Mouse (Mus musculus) 3134 (cell line): ENCODE data around the gene Fxyd4.

ENCODE experiments used
- DNase-seq: peaks from one replicate; pipeline ENCODE4 v3.0.0-alpha.2; 2011; ENCODE audit warnings: low spot score; ENCODE audit not compliant: insufficient read length; ENCODE audit errors: extremely low read depth

Gene Fxyd4

DNA sequence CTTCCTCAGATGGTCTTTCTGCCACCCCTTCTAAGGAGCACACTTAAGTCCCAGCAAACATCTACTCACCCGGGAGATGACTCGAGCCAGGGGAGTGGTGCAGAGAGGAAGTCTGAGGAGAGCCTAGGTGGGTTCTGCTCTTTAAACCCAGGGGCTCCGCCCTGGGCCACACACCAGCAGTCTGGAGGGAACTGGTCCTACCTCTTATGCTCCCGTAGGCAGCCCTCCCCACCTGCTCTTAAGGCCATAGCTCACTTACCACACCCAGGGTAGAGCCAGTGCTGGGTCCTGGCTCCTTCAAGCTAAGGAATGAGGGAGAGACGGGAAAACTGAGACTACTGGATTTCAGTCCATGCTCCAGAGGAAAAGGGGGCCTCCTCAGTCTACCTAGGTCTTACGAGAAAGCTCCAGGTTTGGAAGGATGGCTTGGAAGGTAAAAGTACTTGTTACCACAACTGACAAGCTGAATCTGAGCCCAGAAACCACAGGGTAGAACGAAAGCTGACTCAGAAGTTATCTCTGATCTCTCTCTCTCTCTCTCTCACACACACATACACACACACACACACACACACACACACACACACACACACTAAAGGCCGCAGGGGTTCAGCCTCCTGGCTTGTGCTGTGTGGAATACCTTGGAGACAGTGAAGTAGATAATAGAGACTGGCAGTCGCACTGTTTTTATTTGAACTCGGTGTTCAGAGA, at the start of gene Fxyd4:
Gene Fxyd4, minus strand, starts transcription at position 471 of the 711 bp plus-strand sequence.
- no peak for DNase-seq

DNA sequence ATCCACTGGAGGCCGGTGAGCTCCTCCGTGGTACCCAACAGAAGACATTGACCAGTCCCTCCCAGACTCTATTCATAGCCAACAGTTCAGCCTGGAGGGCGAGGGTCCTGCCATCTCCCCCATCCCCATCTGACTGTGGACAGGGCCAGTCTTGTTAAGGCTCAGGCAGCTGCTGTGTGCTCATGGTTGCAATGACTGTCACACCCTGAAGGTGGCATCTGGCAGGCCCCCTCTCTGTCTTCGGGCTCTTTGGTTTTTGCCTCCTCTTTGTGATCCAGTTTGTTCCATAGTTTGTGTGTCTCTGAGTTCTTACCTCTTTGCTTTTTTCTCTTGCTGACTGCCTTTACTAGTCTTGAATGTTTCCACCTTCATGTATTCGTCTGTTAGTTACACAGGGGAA, 49.7 kb upstream of the Fxyd4 start:
- no peak for DNase-seq

DNA sequence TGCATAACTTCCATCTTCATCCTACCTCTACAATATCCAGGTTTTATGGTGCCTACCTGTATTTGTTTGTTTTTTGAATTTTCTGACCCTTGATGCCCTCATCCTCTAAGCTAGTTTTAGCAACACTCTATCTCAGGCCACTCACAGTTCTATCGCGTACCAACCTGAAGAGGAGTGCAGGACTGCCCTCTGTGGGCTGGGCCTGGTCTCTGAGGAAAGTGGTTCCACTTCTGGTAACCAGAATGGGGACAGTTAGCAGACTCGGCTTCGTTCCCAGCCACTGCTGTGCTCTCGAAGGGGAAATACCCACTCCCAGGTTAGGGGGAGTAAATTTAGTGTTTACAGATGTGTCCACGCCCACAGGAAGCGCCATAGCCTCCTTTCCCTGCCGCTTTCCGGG, 29.2 kb upstream of the Fxyd4 start:
- DNase-seq: no peak

- DNase-seq: no peak
These were observed 25.7 kb upstream of the Fxyd4 start for GRCm38 (mm10) chr6:117963201-117963600.

- DNase-seq: no peak
These were observed 19.5 kb upstream of the Fxyd4 start for GRCm38 (mm10) chr6:117956851-117957501.

DNA sequence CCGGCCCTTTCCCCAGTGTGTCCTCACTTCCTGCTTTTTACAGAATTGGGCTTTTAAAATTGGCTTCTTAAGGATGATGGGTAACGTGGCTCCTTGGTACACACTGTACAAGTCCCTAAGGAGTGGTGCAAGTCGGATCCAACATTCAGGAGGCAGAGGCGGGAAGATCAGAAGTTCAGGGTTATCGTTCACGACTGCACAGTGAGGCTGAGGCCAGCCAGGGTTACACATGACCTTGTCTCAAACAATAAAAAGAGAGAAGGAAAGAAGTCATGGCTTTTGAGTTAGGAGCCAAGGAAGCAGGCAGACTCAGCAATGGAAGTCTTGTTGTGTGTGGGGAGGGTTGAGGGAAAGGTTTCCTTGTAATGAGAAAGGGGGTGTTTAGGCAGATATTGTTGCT, 18.7 kb upstream of the Fxyd4 start:
- no peak for DNase-seq

GRCm38 (mm10) chr6:117952330-117952729, 14.8 kb upstream of the Fxyd4 start:
- DNase-seq: no peak

GRCm38 (mm10) chr6:117943899-117944298, 6.4 kb upstream of the Fxyd4 start:
- no peak for DNase-seq

DNA sequence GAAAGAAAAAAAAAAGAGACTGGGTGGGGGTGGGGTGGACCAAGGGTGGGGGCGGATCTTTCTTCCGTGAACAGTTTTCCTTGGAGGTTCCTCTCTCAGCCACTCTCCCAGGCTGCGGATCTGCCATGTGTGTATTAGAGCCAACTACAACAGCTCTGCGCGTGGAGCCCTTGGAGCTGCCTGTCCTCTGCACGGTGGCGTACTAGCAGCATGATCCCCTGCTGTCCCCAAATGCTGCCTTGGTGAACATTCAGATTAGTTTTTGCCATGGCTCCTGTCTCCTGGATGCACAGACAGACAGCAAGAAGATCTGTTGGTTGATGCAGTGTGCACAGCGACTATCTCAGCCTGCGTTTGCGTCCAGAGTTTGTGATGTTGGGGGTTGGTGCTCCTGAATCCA, 5.3 kb upstream of the Fxyd4 start:
- no peak for DNase-seq

DNA sequence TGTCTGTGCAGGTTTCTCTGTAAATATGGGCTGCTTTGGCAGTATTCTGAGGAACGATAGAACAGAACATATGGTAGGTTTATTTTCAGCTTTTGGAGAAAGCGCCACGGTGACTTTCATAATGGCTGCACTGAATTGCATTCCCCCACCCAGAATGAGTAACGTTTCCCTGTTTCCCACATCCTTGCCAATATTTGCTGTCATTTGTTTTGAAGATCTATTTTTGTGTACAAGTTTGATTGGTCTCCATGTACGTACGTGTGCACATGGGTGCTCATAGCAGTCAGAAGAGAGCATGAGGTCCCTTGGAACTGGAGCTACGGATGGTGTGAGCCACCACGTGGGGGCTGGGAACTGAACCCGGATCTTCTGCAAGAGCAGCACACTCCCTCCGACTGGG, 1.5 kb upstream of the Fxyd4 start:
- no peak for DNase-seq

- no peak for DNase-seq
These were observed 1.5 kb downstream of the Fxyd4 start for GRCm38 (mm10) chr6:117935681-117936612.

DNA sequence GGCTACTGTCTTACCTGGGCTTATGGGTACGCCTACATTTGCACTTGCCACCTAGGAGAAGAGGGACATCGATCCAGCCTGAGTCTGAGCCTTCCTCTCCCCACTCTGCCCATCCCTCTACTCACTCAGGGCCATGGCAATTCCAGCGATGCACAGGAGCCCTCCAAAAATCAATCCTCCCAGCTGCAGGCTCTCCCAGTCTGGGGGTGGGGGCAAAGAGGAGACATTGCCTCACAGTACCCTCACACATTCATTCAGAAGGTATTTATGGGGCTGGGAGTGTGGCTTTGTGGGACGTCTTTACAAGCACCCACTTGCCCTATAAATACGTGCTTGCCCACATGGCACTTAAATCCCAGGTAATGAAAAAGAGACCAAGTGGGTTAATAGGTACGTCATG, 3.2 kb downstream of the Fxyd4 start:
- DNase-seq: no peak

- no peak for DNase-seq
These were observed 5.0 kb downstream of the Fxyd4 start for GRCm38 (mm10) chr6:117932325-117933051.

DNA sequence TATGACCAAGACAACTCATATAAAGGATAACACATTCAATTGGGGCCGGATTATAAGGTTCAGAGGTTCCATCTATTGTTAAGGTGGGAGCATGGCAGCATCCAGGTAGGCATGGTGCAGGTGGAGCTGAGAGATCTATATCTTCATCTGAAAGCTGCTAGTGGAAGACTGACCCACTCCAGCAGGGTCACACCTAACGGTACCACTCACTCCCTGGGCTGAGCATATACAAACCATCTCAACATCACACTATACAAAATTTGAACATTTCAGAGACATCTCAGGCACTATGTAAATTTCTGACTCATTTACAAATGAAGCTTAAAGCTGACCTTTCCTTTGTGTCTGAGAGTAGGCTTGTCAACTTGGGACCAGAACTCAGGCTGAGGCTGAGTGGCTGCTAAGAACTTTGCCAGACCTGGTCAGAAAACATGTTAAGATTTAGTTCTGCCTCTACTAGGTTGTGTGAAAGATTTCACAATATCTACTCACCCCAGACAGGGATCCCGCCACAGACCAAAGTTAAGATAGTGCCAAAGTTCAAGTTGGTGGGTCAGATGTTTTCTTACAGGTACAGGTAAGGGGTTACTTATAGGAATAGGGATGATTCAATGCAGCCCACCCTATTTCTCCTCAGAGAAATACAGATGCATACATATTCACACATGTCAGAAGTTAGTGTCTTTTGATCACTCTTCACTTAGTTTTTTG, 7.4 kb downstream of the Fxyd4 start:
- no peak for DNase-seq

DNA sequence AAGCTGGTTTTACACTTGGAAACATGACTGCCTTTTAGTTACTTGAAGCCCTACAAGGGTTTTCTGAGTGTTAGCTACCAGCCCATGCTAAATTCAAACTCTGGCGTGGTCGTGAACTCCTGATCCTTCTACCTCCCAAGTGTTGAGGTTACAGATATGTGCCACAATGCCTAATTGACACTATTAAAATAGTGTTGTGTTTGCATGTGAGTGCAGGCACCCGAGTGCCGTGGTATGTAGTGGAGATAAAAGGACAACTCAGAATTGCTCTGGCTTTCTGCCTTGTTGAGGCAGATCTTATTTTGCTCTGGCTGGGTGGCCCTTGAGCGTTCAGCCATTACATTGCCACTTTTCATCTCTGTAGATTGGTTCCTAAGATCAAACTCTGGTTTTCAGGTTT, 8.7 kb downstream of the Fxyd4 start:
- no peak for DNase-seq

DNA sequence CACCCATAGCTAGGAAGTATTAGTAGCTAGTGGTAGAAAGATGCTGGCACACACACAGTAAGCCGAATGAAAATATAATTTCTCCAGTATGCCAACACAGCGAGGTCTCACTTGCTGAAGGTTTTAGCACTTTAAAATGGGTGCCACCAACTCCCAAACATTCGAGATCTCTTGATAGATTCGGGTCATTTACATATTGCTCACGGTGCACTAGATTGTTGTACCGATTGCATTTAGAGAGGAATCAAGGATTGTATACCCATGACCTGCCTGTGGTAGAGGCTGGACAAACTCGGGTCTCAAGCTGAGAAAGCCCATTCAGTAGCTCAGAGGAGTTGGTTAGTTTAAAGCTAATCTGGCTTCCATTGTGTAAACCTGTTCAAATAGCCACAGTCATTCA, 9.5 kb downstream of the Fxyd4 start:
- no peak for DNase-seq

DNA sequence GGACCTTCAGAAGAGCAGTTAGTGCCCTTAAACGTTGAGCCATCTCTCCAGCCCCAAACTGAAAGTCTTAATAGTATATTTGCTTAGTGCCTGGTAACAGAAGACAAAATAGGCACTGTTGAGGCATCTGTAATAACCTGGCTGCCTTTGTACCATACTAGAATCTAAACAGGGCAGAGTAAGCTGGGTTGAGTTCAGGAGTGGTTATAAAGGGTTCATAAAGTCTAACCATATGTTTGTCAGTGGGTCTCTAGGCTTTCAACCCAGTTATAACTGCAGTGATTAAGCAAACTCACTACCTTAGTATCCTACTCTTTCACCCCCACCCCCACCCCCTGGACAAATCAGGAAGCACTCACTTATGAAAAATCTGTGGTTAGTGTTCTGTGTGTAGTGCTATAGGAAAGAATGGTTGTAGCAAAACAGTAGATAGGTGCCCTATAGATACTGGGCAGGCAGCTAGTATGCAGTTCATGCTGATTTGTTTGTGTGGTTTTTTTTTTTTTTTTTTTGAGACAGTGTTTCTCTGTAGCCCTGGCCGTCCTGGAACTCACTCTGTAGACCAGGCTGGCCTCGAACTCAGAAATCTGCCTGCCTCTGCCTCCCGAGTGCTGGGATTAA, 10.5 kb downstream of the Fxyd4 start:
- DNase-seq: no peak

DNA sequence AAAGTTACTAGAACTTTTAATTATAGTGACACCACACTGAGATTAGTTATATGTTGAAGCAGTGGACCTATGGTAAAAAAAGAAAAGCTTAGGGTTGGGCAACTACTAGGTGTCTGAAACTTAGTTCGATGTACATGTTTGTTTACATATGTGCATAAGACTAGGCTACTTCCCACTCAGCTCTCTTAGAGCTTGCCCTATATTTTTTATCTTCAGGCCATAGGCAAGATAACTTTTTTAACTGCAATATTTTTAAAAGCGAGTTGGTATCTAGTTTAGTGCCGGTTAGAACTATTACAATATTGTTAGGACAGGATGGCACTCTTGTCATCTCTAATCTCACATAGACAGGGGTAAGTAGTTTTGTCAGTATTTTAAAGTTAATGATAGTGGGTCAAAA, 15.5 kb downstream of the Fxyd4 start:
- DNase-seq: no peak
